Mouse (Mus musculus) olfactory bulb, adult 2 months (tissue): ENCODE data around the gene Sdhaf2. TPM values are rescaled to one million over a fixed set of nuclear protein-coding genes. Genes with fewer than 3 reads are reported as not detected.
A peak's percentile ranks its signal among the peaks of the same experiment; 100 is the strongest.

Experiments used
- H3K27ac ChIP-seq: fragments of 200-500 bp; 2 replicates; pipeline ENCODE4 v1.5.1; 2012; ENCODE audit warnings: low read depth, low read length; ENCODE audit not compliant: insufficient read depth
- H3K4me1 ChIP-seq: fragments of 200-500 bp; 2 replicates; pipeline ENCODE4 v1.6.1; 2012; ENCODE audit warnings: low read length; ENCODE audit not compliant: control insufficient read depth, insufficient read depth
- H3K4me3 ChIP-seq: fragments of 200-500 bp; 2 replicates; pipeline ENCODE4 v1.5.1; 2012; ENCODE audit warnings: mild to moderate bottlenecking, low read depth, low read length, moderate library complexity; ENCODE audit not compliant: insufficient read depth
- CTCF ChIP-seq: fragments of 200-500 bp; IDR thresholded peaks from 2 replicates; pipeline ENCODE4 v1.5.1; 2012; ENCODE audit warnings: low read depth, mild to moderate bottlenecking, low read length, moderate library complexity; ENCODE audit not compliant: insufficient read depth
- POLR2A ChIP-seq: fragments of 200-500 bp; IDR thresholded peaks from 2 replicates; pipeline ENCODE4 v1.6.1; 2012; ENCODE audit warnings: mild to moderate bottlenecking, low read depth, low read length, moderate library complexity; ENCODE audit not compliant: insufficient read depth
- WGBS: fragments of 180-500 bp; shearing (Covaris S2); methylation state at CpG from one replicate; pipeline ENCODE4 v1.1.7; 2018; 5-methylcytosine and 5-hydroxymethylcytosine counted together
- polyA plus RNA-seq: library from polyadenylated mRNA; stranded (reverse); fragments of >200 nt; gene quantifications from 2 replicates; pipeline ENCODE4 v1.2.4, GENCODE M21; 2012; ENCODE audit warnings: low replicate concordance; ENCODE audit not compliant: missing spikeins, insufficient read depth, insufficient read length

Sdhaf2 gene
- polyA plus RNA-seq, 1 experiment, result not detected

- peaks cover 6% of the 10 kb centered on the region; the same call in 1 of the 2 replicates for H3K4me1 ChIP-seq
- TF ChIP-seq CTCF, result no peak
- no peak for TF ChIP-seq POLR2A
- WGBS, result 30% methylated on average over 6 of the region's 6 CpGs
- no peak overlapping the region for H3K4me3 ChIP-seq
- H3K27ac ChIP-seq, result no peak overlapping the region
Observed at GRCm38 (mm10) chr19:10473779-10474178, 52.2 kb downstream of the Sdhaf2 start.

- Histone ChIP-seq H3K27ac (no peak overlapping the region), H3K4me1 (peaks cover 6% of the 10 kb centered on the region; the same call in 1 of the 2 replicates), H3K4me3 (no peak overlapping the region)
- WGBS, result 68% methylated on average over 3 of the region's 3 CpGs
- TF ChIP-seq POLR2A, result no peak
- TF ChIP-seq CTCF, result no peak
Observed at GRCm38 (mm10) chr19:10472958-10473357, 53.0 kb downstream of the Sdhaf2 start.

- Histone ChIP-seq H3K27ac (no peak overlapping the region), H3K4me1 (peaks cover 6% of the 10 kb centered on the region; the same call in 1 of the 2 replicates), H3K4me3 (no peak overlapping the region)
- WGBS, result 79% methylated on average over 8 of the region's 8 CpGs
- no peak for TF ChIP-seq POLR2A
- TF ChIP-seq CTCF, result no peak
Observed at GRCm38 (mm10) chr19:10469171-10469658, 56.7 kb downstream of the Sdhaf2 start.

- Histone ChIP-seq H3K4me3 (no peak overlapping the region), H3K27ac (no peak overlapping the region), H3K4me1 (peaks cover 10% of the 10 kb centered on the region)
- TF ChIP-seq CTCF, result no peak
- no peak for TF ChIP-seq POLR2A
- 78% methylated on average over 4 of the region's 4 CpGs for WGBS
Observed at GRCm38 (mm10) chr19:10464427-10464826, 61.5 kb downstream of the Sdhaf2 start.

- H3K27ac ChIP-seq, result no peak overlapping the region
- no peak overlapping the region for H3K4me3 ChIP-seq
- peaks cover 14% of the 10 kb centered on the region for H3K4me1 ChIP-seq
- TF ChIP-seq CTCF, result no peak
- TF ChIP-seq POLR2A, result no peak
- 47% methylated on average over 7 of the region's 7 CpGs for WGBS
Observed at GRCm38 (mm10) chr19:10461584-10461983, 64.4 kb downstream of the Sdhaf2 start.

- Histone ChIP-seq H3K4me1 (peaks cover 24% of the 10 kb centered on the region), H3K4me3 (no peak overlapping the region), H3K27ac (no peak overlapping the region)
- WGBS, result 59% methylated on average over 11 of the region's 11 CpGs
- no peak for TF ChIP-seq CTCF
- no peak for TF ChIP-seq POLR2A
Observed at GRCm38 (mm10) chr19:10459907-10460306, 66.0 kb downstream of the Sdhaf2 start.

GRCm38 (mm10) chr19:10458096-10458495, 67.8 kb downstream of the Sdhaf2 start:
- H3K4me3 ChIP-seq, result no peak overlapping the region
- 11% methylated on average over 8 of the region's 8 CpGs for WGBS
- TF ChIP-seq CTCF (no peak), POLR2A (no peak)
- H3K27ac ChIP-seq, result no peak overlapping the region
- H3K4me1 ChIP-seq, result peaks cover 26% of the 10 kb centered on the region

GRCm38 (mm10) chr19:10457484-10457800, 68.5 kb downstream of the Sdhaf2 start:
- TF ChIP-seq POLR2A (no peak), CTCF (no peak)
- H3K4me1 ChIP-seq, result peaks cover 26% of the 10 kb centered on the region
- WGBS, result 1% methylated on average over 34 of the region's 34 CpGs
- H3K27ac ChIP-seq, result no peak overlapping the region
- H3K4me3 ChIP-seq, result peak overlapping the region; percentile 43

- peaks cover 26% of the 10 kb centered on the region for H3K4me1 ChIP-seq
- TF ChIP-seq CTCF, result no peak
- TF ChIP-seq POLR2A, result 0 out of 2 replicates have a peak, but pooled peaks have one; percentile 2
- H3K4me3 ChIP-seq, result peak within 1 kb of the TSS; percentile 43
- WGBS, result under 1% methylated on average over 96 of the region's 96 CpGs
- no peak within 1 kb of the TSS for H3K27ac ChIP-seq
Observed at GRCm38 (mm10) chr19:10456752-10457483, 69.0 kb downstream of the Sdhaf2 start, which contains the start of gene Lrrc10b. Gene Lrrc10b, minus strand, starts transcription at chr19:10457473.
